Mouse (Mus musculus) cerebellum, adult 2 months (tissue): ENCODE measurements around the gene Casp14.

Experiments used
- CTCF ChIP-seq: fragments of 200-500 bp; IDR thresholded peaks from 2 replicates; pipeline ENCODE4 v1.5.1; 2011; ENCODE audit warnings: low read depth, mild to moderate bottlenecking, control low read depth, low read length, moderate library complexity, borderline replicate concordance; ENCODE audit not compliant: insufficient read depth
- POLR2A ChIP-seq: fragments of 200-500 bp; IDR thresholded peaks from 2 replicates; pipeline ENCODE4 v1.6.1; 2011; ENCODE audit warnings: low read length, control low read depth, borderline replicate concordance; ENCODE audit not compliant: insufficient read depth

DNA sequence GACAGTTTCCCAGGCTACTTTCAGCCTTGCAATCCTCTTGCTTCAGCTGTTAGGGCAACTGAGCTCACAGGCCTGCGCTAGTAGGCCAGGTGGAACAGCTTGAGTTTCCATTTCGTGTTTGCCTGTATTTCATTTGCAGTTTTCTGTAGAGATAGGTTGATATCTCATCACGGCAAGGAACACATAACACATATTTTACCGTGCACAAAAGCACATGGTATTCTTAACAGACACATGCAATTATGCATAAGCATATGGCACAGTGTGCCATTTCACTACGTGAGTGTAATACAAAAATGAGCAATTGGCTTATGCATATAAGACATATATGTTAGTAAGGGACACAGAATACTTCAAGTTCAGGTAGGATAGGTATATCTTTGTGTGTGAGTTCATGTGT is 9.8 kb upstream of the Casp14 start:
- TF ChIP-seq POLR2A (no peak), CTCF (no peak)
